Mouse (Mus musculus): Measurements from ENCODE around the gene Ptprn2.

- TF ChIP-seq CTCF (IDR thresholded peaks at IDR 0.05; ENCODE audit: low read depth, low read length) (no peak), GATA1 (IDR thresholded peaks at IDR 0.05; ENCODE audit: borderline replicate concordance, low read length) (no peak)
Observed at GRCm38 (mm10) chr12:117160211-117160891, 674.8 kb downstream of the Ptprn2 start.
